Mouse (Mus musculus): Measurements from ENCODE around the gene Gm8897. TPM values are rescaled to one million over a fixed set of nuclear protein-coding genes. Genes with fewer than 3 reads are reported as not detected.
"Not testable (repeated sequence)": the region's sequence is repeated elsewhere in the genome, so short reads cannot be mapped to it uniquely, and the experiment has no call there.

The Gm8897 gene
- total RNA-seq (2021): not detected
- long read RNA-seq, experiment 1: 0 reads
- long read RNA-seq, experiment 2: 0 reads

- not testable (repeated sequence) for DNase-seq
Measured at GRCm38 (mm10) chr5:11416118-11416517, at the start of gene Gm8897. Gene Gm8897 (plus strand): TSS chr5:11416418.

GRCm38 (mm10) chr5:11416691-11417090, 473 bp downstream of the Gm8897 start:
- not testable (repeated sequence) for DNase-seq

Other genes starting within 250 kb of the Gm8897 start
- not detected for gene Gm5861, start 233.3 kb upstream of the Gm8897 start, total RNA-seq (2021)
- gene Gm8890, start 160.4 kb upstream of the Gm8897 start, total RNA-seq (2021): not detected
- not detected for gene Speer1, start 74.9 kb upstream of the Gm8897 start, total RNA-seq (2021)
- not detected for gene Gm8906, start 86.3 kb downstream of the Gm8897 start, total RNA-seq (2021)
- gene Gm6460, start 178.5 kb downstream of the Gm8897 start, total RNA-seq (2021): not detected